Mouse (Mus musculus): ENCODE results near the gene Auh.
A peak's percentile ranks its signal among the peaks of the same experiment; 100 is the strongest.

Auh gene

DNA sequence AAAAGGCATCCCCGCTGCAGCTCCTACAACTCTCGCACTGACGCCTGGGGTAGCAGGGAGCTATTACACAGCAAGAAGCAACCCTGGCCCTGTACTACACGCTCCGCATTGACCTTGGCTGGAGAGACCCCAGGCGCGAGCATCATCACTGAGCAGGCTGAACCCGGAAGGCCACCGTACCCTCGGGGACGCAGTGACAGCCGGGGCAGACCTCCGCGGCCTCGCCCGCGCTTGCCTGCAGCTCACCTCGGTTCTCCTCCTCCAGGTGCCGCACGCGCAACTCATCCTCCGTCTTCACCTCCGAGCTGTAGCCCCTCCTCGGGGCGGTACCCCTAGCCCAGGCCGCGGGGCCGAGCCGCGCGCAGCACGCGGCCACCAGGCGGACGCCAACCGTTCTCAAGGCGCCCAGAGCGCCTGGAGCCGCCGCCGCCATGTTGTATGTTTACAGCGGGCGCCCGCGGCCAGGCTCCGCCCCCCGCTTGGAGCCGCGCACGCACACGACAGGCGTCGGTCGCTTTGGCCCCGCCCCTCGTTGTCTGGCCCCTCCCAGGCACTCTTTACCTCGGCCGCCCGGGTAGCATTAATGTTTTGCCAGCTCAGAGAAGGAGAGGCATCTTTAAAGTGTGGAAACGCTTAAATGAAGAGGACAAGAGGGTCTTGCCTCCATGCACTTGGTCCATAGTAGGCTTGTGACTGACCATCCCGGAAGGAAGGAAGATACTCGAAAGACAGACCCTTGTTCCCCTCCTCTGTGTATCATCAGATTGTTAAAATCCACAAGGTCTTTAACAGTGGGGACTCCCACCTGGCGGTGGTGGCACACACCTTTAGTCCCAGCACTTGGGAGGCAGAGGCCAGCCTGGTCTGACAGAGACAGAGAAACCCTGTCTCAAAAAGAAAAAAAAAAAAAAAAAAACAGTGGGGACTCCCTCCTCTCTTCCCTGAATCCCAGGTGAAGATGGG lies at the start of gene Auh:
Gene Auh (minus strand): TSS at position 473 of the 963 bp plus-strand sequence.
- peak; percentile 92 for DNase-seq (ENCODE audit: low read depth, low spot score)

DNA sequence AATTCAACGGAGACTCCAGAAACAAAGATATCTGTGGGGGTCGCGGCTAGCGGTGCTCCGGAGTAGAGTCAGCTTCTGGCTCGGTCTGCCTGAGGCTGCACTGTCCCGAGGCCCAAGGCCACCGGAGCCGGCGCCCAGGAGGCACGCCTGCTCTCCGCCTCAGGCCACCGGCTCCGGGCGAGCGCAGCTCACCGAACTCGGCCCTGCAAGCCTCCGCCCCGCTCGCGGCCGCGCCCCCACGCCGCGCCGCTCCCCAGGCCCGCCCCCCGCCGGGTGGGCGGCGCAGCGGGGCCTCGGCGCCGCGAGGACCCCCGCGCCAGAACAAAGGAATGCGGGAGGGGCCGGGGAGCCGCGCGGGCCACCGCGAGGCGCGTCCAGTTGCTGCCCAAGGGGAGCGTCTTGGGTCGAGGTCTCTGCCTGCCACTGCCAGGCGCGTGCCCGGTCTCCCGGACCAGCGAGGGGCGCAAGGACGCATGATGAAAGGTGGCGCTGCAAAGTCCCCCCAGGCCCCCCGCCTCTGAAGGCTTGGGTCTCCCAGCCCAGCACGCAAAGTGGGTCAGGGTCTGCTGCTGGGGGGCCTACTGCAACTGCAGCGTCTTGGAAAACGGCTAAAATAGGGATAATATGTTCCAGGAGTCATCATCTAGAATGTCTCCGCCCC lies 49.0 kb upstream of the Auh start:
- DNase-seq (ENCODE audit: low read depth, low spot score), result no peak

DNA sequence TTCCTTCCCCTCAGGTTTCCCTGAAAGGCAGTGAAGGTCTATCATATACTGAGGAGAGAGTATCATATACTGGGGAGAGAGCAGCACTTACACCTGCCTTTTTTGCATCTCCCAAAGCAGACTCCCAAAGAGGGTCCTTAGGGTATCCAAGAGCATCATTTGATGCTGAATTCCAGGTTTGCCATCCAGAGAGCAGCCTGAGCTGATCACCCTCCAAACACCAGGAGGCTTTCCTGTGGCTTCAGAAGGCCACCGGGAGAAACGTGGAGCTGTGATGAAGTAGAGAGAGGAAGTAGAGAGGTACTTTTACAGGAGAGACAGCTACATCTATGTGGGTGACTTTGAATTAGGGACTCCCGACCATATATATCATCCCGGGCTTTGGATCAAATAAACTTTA lies 48.3 kb upstream of the Auh start:
- DNase-seq (ENCODE audit: low read depth, low spot score), result no peak

DNA sequence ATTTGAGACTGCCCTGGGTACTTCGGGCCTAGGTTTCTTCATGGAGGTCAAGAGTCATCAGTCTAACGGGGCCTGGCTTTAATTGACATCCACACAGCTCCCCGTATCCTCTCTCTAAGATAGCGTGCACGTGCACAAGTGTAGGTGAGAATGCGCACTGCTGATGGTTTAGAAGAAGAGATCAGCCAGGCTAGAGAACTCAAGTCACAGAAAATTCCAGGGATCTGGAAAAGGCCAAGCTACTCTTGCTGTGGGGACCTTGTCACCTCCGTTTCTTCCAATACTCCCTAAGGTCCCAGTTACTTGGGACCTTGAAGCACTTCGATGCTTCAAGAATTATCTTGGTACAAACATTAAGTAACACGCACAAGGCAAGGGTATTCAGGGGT lies 47.7 kb upstream of the Auh start:
- DNase-seq (ENCODE audit: low read depth, low spot score), result no peak

DNA sequence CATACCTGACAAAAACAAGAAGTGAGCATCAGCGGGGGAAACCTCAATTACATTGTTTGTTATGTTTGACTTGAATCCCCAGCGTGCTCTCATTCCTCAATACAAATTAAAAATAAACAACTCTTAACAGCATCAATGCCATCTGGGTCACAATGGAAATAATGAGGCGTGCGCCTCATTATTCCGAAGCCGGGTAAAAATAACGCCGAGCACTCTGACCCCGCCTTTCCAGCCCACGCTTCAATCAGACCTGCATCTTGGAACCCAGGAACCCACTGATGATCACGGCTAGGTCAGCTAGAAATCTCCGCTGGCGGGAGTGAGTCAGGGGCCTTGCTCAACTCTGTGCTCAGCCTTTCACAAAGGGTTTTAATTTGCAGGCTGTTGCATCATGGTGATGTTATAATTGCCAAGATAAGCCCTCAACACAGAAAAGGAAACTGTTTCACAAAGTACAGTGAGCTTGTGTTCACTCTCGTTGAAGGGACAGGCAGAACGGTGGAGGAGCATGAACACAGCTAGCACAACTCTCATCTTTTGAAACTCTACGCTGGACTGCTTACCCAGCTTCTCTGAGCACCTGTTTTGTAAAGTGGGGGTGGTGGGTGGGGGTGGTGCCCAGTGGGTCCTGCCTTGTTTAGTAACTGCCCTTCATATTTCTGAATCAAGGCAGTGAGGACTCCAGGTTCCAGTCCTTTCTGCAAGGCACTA lies 47.2 kb upstream of the Auh start:
- peak; percentile 64 for DNase-seq (ENCODE audit: low read depth, low spot score)

DNA sequence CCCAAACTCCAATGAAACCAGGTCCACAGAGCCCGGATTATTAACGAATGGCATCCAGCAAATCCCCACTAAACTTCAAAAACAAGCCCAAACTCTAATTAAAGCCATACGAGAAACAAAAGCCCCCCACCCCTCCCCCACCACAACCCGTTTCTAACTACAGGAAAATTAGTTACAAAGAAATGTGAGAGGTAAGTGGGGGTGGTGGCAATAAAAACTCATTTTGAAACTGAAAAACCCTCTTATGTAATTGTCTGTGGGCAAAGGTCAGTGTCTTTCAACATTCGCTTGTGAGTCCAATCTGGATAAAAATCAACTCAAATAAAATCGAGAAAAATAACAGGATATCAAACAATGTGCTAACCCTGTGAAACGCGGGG lies 46.6 kb upstream of the Auh start:
- no peak for DNase-seq (ENCODE audit: low read depth, low spot score)

DNA sequence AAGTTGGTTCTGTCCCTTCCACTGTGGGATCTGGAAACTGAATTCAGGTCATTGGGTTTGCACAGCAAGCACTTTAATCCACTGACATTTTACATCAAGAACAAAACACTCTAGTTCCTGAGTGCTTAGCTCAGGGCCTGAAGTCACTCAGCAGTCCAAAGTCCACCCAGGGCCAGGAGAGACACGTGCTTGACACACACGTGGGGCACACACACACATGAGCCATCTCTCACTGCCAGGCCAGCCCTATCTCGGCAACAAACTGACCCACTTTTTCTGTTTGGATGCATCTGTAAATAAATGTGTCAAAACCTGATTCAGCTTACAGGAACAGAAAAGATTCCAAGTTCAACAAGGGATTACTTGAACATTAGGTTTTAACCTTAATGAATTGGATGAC lies 45.2 kb upstream of the Auh start:
- no peak for DNase-seq (ENCODE audit: low read depth, low spot score)

DNA sequence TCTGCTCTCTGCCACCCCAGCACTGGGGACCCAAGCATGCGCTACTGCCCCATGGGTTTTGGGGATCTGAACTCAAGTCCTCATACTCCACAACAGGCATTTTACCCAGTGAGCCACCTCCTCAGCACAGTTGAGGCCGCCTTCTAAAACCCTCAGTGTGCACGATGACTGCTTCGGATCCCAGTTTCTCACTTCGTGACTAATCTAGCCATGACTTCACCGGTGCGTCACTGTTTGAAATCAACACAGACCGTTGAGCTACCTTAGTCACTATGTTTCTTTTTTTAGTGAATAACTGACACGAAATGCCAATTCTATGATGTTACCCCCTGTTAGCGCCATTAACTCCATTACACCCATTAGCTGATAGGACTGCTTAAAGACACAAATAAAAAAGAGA lies 43.9 kb upstream of the Auh start:
- DNase-seq (ENCODE audit: low read depth, low spot score), result no peak

DNA sequence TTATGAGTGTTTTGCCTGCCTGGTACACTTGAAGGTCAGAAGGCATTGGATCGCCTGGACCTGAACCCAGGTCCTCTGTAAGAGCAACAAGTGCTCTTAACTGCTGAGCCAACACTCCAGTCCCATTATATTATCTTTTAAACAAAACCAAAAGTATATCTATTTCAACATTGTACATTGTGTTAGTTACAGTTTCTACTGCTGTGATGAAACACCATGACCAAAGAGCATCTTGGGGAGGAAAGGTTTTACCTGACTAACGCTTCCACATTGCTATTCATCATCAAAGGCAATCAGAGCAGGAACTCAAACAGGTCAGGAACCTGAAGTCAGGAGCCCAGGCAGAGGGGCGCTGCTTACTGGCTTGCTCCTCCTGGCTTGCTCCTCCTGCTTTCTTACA lies 43.1 kb upstream of the Auh start:
- DNase-seq (ENCODE audit: low read depth, low spot score), result no peak

DNA sequence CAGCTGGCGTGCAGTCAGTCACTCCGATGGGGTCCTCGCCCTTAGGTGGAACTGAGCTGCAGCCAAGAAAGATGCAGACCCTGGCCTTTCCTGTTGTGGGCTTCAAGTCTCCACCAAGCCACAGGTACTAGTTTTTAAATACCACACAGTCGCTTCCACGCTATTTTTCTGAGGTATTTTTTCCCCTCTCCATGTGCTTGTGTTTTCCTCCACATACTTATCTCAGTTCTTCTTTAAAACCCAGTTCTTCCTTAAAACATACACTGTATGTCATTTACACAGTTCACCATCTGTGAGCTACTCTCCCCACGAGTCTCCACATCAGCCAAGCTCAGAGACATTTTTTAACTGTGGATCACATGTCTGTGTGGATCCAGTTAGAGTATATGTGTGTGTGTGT lies 41.4 kb upstream of the Auh start:
- DNase-seq (ENCODE audit: low read depth, low spot score), result no peak

DNA sequence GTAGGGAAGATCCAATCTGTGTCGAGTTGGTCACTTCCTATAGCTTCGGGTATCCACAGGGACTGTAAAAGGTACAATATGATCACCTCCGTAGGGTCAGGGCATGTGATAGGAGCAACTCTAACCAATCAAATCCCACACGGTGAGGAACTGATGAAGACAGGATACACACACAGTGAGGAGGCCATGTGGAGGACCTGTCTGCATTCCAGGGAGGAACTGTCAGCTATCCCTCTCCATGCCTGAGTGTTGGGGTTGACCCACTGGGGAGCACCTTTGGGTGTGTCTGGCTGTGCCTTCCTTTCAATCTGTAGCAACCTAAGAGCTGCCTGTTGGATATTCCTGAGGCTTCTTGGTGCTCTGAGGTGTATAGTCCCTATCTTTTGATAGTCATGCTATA lies 33.4 kb upstream of the Auh start:
- DNase-seq (ENCODE audit: low read depth, low spot score), result no peak

DNA sequence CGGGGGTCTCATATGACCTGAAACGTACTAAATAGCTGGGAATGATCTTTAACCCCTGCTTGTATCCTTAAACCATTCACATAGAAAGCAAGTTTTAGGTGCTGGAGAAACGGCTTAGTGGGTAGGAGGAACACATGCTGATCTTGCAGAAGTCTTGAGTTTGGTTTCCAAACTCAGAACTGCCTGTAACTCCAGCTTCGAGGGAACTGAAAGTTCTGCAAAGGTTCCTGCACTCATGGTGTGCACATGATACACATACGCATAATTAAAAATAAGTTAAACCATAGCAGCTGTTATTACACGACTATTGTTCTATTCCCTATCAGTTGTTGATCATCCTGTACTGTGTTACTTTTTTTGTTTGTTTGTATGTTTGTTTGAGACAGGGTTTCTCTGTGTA lies 32.9 kb upstream of the Auh start:
- no peak for DNase-seq (ENCODE audit: low read depth, low spot score)

DNA sequence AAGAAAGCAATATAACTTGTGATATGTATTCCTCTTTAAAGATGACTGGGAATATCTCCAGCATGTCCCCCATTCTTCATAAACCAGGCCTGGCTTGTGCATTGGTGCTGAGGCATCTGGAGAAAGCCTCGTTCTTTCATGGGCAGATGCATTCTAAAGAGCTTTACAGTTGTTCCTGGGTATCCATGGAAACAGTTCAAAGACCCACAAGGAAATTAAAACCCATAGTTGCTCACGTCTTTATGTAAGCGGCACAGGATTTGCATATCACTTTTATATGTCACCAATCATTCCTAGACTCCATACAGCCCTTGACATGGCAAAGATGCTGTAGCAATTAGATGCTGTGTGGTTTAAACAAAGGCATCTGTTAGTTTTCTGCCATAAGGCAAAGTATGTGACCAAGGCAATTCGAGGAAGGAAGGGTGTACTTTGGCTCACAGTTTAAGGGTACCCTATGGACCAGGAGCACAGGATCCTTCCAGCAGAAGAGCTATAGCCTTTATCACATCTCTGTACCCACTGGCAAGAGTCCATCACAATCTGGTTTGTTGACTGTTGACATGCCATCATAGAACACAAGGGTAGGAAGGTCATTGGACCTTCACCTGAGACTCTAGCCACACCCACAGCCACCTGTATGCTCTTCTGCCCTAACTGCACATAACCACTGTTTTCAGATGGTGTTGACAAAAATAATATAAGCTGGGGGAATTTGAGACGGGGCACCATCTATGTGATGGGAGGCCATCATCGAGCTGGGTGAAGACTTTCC lies 24.5 kb upstream of the Auh start:
- no peak for DNase-seq (ENCODE audit: low read depth, low spot score)

DNA sequence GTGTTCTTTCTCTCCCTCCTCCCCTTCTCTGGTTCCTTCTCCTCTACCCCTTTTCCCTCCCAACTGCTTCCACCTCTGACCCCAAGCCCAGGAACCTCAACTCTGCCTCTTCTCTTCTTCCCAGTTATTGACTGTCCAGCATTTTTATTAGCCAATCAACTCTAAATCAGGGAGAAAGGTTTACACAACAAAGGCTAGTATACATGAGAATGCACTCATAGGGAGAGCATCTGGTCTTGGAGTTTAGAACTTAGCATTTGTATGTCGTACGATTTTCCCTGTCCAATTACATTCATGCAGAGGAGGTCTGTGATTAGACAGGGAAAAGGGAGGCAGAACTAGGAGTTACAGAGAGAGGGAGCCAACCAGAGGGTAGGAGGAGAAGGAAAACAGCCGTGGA lies 19.7 kb upstream of the Auh start:
- no peak for DNase-seq (ENCODE audit: low read depth, low spot score)

DNA sequence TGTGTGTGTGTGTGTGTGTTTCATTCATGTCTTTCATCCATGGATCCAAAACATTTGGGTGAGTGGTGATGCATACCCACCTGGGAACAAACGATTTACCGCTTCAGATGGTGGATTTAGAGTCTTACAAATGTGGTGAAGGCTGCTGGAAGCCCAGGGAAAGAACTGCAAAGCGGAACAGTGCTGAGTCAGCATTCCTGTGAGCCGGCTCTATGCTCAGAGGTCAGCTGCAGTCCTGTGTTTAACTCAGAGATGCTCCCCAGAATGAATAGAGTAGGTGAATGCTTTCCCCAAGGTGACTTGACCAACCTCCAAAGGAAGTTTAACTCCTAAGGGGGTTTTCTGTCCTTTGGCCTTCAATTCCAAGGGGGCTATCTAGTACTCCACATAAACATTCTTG lies 18.1 kb upstream of the Auh start:
- no peak for DNase-seq (ENCODE audit: low read depth, low spot score)

DNA sequence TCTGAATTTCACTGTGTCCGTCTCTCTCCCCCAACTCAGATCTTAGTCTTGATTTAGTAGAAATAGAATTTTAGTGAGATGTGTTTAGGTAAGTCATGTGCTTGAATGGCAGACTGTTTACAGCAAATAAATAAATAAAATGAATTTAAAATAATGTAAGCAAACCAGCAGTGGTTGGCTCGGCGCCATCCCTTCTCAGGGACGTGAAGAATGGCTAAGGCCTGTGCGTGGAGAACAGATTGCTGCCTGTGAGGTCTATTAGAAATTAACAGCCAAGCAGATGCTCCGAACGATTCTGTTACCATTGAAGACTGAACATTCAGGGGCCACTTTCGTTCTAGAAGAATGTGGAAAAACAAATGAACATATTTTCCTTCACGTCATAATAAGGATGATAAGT lies 16.3 kb upstream of the Auh start:
- DNase-seq (ENCODE audit: low read depth, low spot score), result no peak

DNA sequence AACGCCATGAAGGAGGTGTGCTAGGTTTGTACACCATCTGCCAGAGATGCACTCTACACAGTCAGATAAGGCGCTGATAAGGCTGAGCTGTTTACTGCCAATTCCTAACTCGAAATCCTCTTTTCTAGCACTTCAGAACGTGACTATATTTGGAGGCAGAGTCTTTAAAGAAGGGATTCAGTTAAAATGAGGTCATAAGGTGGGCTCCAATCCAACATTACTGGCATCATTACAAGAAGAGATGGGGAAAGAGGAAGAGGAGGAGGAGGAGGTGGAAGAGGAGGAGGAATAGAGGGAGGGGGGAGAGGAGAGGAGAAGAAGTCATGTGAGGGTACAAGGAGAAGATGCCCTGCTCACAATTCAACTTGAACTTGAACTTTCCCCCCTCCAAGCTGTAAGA lies 14.6 kb upstream of the Auh start:
- no peak for DNase-seq (ENCODE audit: low read depth, low spot score)

DNA sequence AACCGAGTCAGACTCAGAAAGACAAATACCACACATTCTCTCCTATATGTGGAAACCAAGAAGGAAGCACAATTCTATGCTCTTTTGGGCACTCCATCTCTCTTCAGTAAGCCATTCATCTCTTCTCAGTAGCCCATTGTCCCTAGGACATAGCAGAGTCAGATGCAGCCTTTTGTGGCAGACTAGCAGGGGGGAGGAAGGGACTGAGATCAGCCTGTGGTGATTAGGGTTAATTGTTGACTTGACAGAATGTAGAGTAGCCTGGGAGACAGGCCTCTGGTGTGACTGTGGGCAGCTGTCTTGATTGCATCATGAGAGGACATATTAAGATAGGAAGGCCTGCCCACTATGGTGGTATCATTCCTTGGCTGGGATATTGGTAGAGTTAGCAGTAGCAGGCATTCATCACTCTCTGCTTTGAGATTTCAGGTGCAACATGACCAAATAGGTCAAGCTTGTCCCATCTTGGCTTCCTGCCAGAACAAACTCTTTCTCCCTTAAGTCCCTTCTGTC lies 13.5 kb upstream of the Auh start:
- DNase-seq (ENCODE audit: low read depth, low spot score), result no peak

DNA sequence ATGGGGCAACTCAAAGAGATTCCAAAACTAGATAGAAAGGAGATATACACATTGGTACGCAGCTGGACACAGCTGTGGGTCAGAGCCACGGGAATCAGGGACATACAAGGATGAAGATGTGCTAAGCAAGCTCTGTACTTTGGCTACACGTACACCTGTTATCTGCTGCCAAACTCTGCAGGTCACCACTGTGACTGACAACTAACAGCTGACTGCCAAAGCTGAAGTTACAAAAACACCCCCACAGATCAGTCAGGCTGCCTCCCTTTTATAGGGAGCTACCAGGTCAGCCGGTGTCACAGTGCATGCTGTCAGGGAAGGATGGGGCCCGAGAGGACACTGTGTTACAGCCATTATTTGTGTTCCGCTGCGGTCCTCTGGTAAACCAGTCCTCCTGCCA lies 11.5 kb upstream of the Auh start:
- no peak for DNase-seq (ENCODE audit: low read depth, low spot score)

DNA sequence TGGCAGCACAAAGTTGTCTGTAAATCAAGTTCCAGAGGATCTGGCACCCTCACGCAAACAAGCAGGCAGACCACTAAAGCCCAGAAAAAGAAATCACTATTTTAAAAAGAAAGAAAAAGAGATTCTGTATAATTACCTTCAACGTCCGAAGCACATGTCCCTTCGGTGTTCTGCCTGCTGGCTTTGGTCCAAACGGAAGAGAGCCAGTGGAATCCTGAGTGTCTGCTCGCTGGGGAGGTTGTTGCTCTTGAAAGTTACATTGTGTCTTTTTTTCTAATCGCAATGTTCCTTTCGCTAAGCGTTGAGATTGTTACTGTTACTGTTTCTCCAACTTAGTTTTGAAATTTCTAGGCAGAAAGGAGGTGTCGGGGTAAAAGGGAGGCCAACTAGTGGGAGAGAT lies 1.1 kb upstream of the Auh start:
- no peak for DNase-seq (ENCODE audit: low read depth, low spot score)

DNA sequence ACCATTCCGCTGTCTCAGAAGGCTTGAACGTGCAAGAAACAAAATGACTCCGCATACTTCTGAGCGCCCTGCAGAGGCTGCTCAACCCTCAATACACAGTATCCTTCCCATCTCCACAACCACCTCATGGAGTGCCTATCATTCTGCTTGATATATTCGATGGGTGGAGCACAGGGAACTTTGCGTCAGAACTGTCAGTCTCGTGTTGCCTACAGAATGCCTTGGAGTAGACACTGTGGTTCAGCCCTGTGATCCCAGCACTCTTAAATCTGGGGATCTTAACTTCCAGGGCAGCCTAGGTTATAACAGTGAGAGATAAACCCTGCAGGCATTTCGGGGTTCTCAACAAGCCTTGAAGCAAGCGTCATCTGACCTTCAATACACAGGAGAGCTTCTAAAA lies 1.1 kb downstream of the Auh start:
- DNase-seq (ENCODE audit: low read depth, low spot score), result peak; percentile 4

DNA sequence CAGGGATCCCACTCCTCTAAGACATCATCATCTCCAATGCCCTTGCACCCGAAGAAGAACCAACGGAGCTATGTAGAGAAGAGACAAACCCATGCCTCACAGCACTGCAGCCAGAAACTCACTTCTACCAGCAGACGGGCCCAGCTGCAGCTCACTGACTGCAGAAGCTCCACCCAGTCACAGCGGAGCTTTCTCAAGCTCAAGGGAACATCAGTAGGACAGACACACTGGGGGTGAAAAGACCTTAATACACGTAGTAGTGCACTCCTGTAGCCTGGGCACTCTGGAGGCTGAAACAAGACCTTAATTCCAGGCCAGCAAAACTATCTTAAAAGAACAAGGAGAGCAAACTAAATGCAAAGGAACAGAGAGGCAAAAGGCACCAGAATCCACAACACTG lies 5.0 kb downstream of the Auh start:
- no peak for DNase-seq (ENCODE audit: low read depth, low spot score)
